Mouse (Mus musculus): ENCODE results near the gene Zswim5.

GRCm38 (mm10) chr4:116869898-116870297 lies 7.3 kb upstream of the Zswim5 start:
- TF ChIP-seq CTCF (IDR thresholded peaks at IDR 0.05; ENCODE audit: borderline replicate concordance, extremely low read depth, insufficient read depth, insufficient read length), result no peak
- TF ChIP-seq POLR2A (IDR thresholded peaks at IDR 0.05; ENCODE audit: borderline replicate concordance, extremely low read depth, insufficient read depth, insufficient read length, poor library complexity, severe bottlenecking), result no peak

All from brain, embryonic 14.5 days (tissue).